Mouse (Mus musculus) monocyte, adult 59 days (primary cell): ENCODE results near the gene Bmp5. TPM values are rescaled to one million over a fixed set of nuclear protein-coding genes. Genes with fewer than 3 reads are reported as not detected.

Source experiments
- total RNA-seq, 2 experiments: library from RNA; stranded (reverse); gene quantifications; one replicate each; pipeline ENCODE4 v1.2.4; 2023

The Bmp5 gene
- total RNA-seq: not detected

DNA sequence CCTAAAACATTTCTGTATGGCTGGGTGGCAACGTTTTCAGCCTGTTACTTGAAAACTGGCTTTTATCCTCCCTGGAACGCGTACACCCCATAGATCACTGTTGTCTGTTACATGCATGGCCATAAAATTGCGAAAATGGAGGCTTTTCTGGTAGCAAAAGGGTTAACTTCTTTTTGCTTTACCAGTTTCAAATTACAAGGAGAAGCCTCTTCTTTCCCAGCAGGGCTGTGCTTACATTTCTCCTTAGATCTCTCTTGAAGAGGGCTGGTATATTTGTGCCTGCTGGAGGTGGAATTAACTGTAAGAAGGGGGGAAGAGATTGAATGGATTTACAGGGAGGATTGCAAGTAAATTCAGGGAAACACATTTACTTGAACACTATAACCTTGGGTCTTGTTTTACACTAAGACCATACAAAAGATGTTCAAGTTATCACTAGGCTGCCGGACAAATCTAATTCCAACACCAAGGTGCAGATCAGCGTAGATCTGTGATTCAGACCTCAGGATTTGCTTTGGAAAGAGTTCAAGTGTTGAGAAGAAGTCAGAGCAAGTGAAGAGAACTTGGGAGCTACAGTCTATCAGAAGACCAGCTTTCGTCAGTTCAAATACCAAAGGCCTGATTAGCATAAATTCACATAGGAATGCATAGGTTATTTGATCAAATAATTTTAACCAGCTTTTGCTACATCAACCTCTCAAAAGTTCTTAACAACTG is at the start of gene Bmp5:
TSS of gene Bmp5 (plus strand) at position 236 of the 717 bp plus-strand sequence.

Other genes starting within 250 kb of the Bmp5 start
- gene Tmod3, start 215.7 kb upstream of the Bmp5 start, total RNA-seq: 100 to 1,000 TPM in 1 of 2 experiments, 10 to 100 TPM in 1; 98.0 to 106 TPM
- gene Tmod2, start 164.0 kb upstream of the Bmp5 start, total RNA-seq: under 1 TPM in 1 of 2 experiments, not detected in 1; 0.10 TPM
- not detected for gene Lysmd2, start 149.6 kb upstream of the Bmp5 start, total RNA-seq
- gene Scg3, start 91.3 kb upstream of the Bmp5 start, total RNA-seq: not detected
- gene Hmgcll1, start 239.5 kb downstream of the Bmp5 start, total RNA-seq: not detected